Mouse (Mus musculus): ENCODE measurements around the gene Npr3. TPM values are rescaled to one million over a fixed set of nuclear protein-coding genes. Genes with fewer than 3 reads are reported as not detected.

Npr3 gene
- polyA plus RNA-seq, 1 experiment: 4.7 TPM

DNA sequence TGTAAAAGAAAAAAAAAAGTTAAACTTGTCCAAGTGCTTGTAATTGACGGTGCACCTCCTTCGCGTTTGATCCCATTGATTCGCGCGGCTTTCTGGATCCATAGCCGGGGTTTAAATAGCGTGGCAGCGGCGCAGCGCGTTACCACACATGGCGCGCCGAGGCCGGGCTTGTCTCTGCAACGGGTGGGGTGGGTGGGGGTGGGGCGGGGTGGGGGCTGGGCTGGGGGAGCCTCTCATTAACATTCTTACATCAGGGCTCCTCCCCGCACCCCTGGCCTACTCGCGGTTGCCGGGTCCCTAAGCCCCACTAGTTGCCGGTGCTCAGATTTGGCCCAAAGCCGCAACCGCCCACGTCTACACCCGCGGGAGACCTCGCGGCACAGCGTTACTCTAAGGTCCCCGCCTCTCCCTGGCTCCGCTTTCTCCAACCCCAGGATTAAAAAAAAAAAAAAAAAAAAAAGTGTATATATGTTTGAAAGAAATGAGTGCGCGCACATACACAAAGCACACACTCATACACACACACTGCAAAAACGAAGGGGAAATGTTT is 991 bp downstream of the Npr3 start:
- peak; percentile 49 for DNase-seq (ENCODE audit: low read depth)
- TF ChIP-seq POLR2A (IDR thresholded peaks at IDR 0.05; ENCODE audit: borderline replicate concordance, extremely low read depth, insufficient read depth, insufficient read length, poor library complexity, severe bottlenecking): no peak
- TF ChIP-seq CTCF (IDR thresholded peaks at IDR 0.05; ENCODE audit: borderline replicate concordance, extremely low read depth, insufficient read depth, insufficient read length): no peak

- peak; percentile 77 for DNase-seq (ENCODE audit: low read depth)
- TF ChIP-seq CTCF (IDR thresholded peaks at IDR 0.05; ENCODE audit: borderline replicate concordance, extremely low read depth, insufficient read depth, insufficient read length) (no peak), POLR2A (IDR thresholded peaks at IDR 0.05; ENCODE audit: borderline replicate concordance, extremely low read depth, insufficient read depth, insufficient read length, poor library complexity, severe bottlenecking) (no peak)
Measured at GRCm38 (mm10) chr15:11904848-11905672, 2.0 kb downstream of the Npr3 start.

GRCm38 (mm10) chr15:11904043-11904847 is 2.8 kb downstream of the Npr3 start:
- peak; percentile 68 for DNase-seq (ENCODE audit: low read depth)
- no peak for TF ChIP-seq CTCF (IDR thresholded peaks at IDR 0.05; ENCODE audit: borderline replicate concordance, extremely low read depth, insufficient read depth, insufficient read length)
- no peak for TF ChIP-seq POLR2A (IDR thresholded peaks at IDR 0.05; ENCODE audit: borderline replicate concordance, extremely low read depth, insufficient read depth, insufficient read length, poor library complexity, severe bottlenecking)

GRCm38 (mm10) chr15:11903196-11904042 is 3.7 kb downstream of the Npr3 start:
- peak; percentile 44 for DNase-seq (ENCODE audit: low read depth)
- TF ChIP-seq CTCF (IDR thresholded peaks at IDR 0.05; ENCODE audit: borderline replicate concordance, extremely low read depth, insufficient read depth, insufficient read length): no peak
- no peak for TF ChIP-seq POLR2A (IDR thresholded peaks at IDR 0.05; ENCODE audit: borderline replicate concordance, extremely low read depth, insufficient read depth, insufficient read length, poor library complexity, severe bottlenecking)

GRCm38 (mm10) chr15:11897617-11898016 is 9.5 kb downstream of the Npr3 start:
- TF ChIP-seq CTCF (IDR thresholded peaks at IDR 0.05; ENCODE audit: borderline replicate concordance, extremely low read depth, insufficient read depth, insufficient read length): no peak
- no peak for TF ChIP-seq POLR2A (IDR thresholded peaks at IDR 0.05; ENCODE audit: borderline replicate concordance, extremely low read depth, insufficient read depth, insufficient read length, poor library complexity, severe bottlenecking)
- no peak for DNase-seq (ENCODE audit: low read depth)

GRCm38 (mm10) chr15:11897162-11897561 is 9.9 kb downstream of the Npr3 start:
- no peak for TF ChIP-seq CTCF (IDR thresholded peaks at IDR 0.05; ENCODE audit: borderline replicate concordance, extremely low read depth, insufficient read depth, insufficient read length)
- no peak for TF ChIP-seq POLR2A (IDR thresholded peaks at IDR 0.05; ENCODE audit: borderline replicate concordance, extremely low read depth, insufficient read depth, insufficient read length, poor library complexity, severe bottlenecking)

DNA sequence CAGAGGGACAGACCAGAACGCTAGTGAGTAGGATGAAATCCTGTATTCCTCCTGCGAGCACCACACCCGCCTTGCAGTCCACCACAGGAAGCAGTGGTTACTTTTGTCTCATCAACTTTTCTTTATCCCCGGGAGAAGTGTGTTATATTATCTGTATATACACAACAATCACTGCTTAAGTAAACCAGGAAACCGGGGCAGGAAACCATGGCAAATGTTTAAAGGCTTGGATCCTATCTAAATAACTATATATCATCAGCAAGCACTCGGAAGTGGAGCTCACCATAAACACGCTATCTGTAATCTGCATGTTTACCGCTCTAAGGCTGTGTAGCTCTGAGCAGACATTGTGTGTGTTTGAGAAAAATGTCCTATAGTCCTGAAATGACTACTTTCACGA is 13.1 kb downstream of the Npr3 start:
- no peak for DNase-seq (ENCODE audit: low read depth)
- no peak for TF ChIP-seq CTCF (IDR thresholded peaks at IDR 0.05; ENCODE audit: borderline replicate concordance, extremely low read depth, insufficient read depth, insufficient read length)
- TF ChIP-seq POLR2A (IDR thresholded peaks at IDR 0.05; ENCODE audit: borderline replicate concordance, extremely low read depth, insufficient read depth, insufficient read length, poor library complexity, severe bottlenecking): no peak

More at GRCm38 (mm10) chr15:11897162-11897561, 9.9 kb downstream of the Npr3 start:
- DNase-seq (ENCODE audit: low read depth): no peak

- peak; percentile 23; the same call in 1 of the 2 replicates for TF ChIP-seq CTCF (IDR thresholded peaks at IDR 0.05; ENCODE audit: borderline replicate concordance, extremely low read depth, insufficient read depth, insufficient read length)
- TF ChIP-seq POLR2A (IDR thresholded peaks at IDR 0.05; ENCODE audit: borderline replicate concordance, extremely low read depth, insufficient read depth, insufficient read length, poor library complexity, severe bottlenecking): no peak
- DNase-seq (ENCODE audit: low read depth): no peak
Measured at GRCm38 (mm10) chr15:11891395-11891794, 15.7 kb downstream of the Npr3 start.

DNA sequence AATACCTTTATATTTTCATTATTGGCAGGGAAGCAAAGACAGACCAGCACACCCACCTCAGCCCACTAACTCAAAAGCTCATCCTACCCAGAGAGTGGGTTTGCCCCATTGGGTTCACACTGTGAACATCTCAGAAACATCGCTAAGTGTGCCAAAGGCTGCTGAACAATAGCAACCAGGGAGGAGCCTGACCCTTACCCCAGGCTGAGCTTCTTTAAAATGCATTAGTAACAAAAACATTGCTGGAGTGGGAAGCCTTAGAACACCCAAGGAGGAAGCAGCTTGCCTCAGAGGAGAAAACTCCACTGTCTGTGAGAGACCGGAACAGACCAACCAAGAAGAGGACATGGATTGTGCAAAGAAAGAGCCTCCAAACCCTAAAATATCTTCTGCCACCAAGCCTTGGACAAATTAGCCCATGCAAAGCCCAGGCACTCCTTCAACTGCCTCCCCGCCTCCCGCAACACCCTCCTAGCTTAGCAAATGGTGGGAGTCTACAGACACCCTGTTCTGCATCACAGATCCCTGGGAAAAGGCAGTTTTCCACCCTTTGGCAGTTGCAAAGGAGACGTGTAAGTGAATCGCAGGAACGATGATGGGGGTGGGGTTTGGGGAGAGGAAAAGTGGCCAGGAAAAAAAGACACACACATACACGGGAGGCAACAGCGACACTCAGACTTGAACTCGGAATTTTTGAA is 24.4 kb downstream of the Npr3 start:
- DNase-seq (ENCODE audit: low read depth): no peak
- TF ChIP-seq CTCF (IDR thresholded peaks at IDR 0.05; ENCODE audit: borderline replicate concordance, extremely low read depth, insufficient read depth, insufficient read length) (no peak), POLR2A (IDR thresholded peaks at IDR 0.05; ENCODE audit: borderline replicate concordance, extremely low read depth, insufficient read depth, insufficient read length, poor library complexity, severe bottlenecking) (no peak)

GRCm38 (mm10) chr15:11881822-11882221 is 25.3 kb downstream of the Npr3 start:
- no peak for TF ChIP-seq POLR2A (IDR thresholded peaks at IDR 0.05; ENCODE audit: borderline replicate concordance, extremely low read depth, insufficient read depth, insufficient read length, poor library complexity, severe bottlenecking)
- TF ChIP-seq CTCF (IDR thresholded peaks at IDR 0.05; ENCODE audit: borderline replicate concordance, extremely low read depth, insufficient read depth, insufficient read length): no peak
- DNase-seq (ENCODE audit: low read depth): no peak

Data from brain, embryonic 14.5 days (tissue).